Mouse (Mus musculus) MEL-GATA-1-ER (cell line): Measurements from ENCODE around the gene Tbkbp1.

Experiments used
- DNase-seq: peaks from one replicate; pipeline ENCODE4 v3.0.0-alpha.2; 2012; ENCODE audit warnings: low read depth; ENCODE audit errors: extremely low read depth

Tbkbp1 gene

DNA sequence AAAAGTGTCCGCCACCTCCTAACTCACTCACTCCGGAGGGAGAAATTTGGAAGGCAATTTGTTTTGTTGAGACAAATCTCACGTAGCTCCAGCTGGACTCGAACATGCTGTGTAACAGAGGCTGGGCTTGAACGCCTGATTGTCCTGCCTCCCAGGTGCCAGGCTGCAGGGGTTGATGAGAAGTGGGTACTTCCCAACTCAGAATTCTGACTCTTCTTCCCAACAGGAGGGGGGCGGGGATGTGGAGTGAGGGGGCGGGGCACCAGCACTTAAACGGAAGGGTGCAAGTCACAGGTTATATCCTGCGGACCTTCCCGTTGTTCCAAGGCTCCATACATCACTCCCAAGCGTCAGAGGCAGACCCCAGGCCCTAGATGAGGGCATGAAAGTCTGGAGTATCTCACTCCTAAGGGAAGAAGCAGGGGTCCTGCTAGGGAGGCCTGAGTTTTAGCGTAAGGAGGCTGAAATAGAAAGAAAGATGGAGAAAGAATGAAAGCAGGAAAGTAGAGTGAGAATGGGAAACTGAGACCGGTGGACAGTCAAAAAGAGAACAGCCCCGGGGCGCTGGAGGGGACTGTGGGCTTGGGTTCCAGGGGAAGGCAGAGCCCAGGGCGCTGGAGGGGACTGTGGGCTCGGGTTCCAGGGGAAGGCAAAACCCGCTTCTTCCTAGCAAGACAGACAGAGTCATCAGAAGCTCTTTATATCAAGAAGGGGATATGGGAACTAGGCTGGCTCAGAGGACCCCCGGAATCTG, 23.6 kb downstream of the Tbkbp1 start:
- DNase-seq, result no peak

DNA sequence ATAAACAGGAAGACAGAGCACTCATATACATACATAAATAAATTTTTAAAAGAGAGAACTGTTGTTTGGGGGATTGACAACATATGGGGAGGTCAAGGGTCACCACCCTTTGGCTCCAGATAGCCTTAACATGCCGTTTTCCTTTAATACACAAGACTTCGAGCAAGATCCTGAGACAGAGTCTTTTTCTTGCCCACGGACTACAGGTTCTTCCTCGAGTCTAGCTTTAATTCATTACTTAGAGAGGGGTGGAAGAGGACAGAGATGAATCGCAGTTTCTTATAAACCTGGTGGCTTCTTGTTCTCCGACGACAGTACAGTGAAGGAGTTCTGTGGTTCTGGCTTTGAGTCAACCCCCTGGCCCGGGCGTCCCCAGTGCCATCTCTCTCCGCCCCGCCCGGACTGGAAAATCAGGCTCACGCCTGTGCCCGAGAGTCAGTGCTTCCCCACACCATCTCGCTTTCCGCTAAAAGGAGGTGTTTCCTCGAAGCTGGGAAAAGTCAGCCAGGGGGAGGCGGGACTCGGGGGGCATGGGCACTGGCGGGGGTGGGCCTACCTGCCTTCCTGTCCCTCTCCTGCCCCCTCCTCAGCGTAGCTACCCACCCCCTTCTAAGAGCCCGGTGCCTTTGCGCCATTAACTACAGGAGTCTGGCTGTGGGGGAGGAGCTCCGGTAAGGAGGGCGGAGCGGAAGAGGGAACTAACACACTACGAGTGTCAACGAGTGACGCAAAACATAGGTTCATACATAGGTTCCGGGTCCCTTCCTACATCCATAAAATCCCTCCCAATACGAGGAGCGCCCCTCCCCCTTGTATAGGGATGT, 24.4 kb downstream of the Tbkbp1 start:
- DNase-seq, result peak; percentile 61

DNA sequence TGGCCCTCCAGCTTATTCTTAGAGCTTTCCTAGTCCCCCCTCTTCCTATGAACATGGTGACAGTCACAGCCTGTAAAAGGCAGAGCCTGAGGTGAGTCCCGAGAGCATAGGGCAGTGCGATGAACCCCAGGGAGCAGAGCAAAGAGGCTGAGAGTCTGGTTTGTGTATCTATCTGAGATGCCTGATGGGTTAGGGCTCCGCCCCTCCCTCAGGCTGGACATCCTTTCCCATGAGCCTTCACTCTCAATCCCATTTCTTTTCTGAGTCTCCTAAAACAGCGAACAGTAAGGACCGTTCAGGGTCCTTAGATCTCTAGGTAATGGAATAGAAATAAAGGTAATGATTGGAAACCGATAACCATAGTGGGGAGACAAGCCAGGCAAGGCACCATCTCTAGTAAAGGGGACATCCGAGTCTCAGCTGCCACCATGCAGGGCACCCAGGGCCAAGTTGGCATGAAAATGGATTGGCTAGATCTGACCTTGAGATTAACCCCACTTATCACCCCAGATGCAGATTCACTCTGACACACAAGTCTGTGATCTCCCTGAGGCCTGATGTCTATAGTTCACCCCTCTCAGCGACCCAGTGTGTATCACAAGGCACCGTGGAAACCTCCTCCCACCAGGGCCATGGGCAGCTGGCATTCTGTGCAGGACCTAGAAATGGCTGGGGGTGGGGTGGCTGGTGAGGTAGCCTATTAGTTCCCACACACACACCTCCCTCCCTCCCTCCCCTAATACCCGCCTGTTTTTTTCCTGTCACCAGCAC, 26.8 kb downstream of the Tbkbp1 start:
- no peak for DNase-seq

DNA sequence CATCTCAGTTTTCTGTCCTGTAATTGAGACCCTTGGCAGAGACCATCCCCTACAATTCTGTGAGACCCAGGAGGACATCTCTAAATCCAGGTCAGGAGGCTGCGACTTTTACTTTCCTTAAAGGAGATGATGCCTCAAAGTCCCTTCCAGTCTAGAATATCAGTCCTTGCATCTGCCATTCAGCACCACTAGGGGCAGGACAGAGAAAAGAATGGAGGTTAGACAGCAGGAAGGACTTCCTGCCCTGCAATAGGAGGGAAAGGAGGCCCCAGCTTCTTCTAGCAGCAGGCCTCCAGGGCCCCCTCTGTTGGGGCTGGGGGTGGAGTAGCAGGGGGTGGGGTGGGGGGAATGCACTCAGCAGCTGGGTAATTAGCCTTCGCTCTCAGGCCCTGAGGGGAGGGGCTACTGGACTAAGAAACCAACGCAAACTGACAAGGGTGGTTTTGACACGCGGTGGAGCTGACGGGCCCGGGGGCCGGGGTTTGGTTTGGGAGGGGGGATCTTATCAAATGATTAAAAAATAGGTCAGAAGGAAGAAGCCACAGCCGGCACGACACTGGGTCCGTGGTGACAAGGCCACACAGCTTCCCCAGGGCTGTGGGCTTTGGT, 27.9 kb downstream of the Tbkbp1 start:
- peak; percentile 39 for DNase-seq

DNA sequence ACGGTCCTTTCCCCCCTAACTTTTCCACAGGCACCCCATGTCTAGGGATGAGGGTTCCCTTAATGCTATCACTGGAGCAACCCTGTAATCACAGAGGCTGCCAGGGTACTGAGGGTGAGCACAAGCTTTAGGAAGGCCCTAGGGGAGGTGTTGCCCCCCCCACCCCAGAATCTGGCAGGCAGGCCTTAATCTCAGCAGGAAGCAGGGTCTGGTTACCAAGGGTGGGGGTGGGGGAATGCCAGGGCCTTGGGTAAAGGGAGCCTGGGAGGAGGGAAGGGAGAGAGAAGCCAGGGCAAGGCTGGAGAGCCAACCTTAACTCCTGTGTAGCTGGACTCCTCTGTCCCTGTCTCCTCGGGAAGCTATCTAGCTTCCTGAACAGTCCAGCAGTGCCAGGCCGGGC, 30.7 kb downstream of the Tbkbp1 start:
- no peak for DNase-seq

DNA sequence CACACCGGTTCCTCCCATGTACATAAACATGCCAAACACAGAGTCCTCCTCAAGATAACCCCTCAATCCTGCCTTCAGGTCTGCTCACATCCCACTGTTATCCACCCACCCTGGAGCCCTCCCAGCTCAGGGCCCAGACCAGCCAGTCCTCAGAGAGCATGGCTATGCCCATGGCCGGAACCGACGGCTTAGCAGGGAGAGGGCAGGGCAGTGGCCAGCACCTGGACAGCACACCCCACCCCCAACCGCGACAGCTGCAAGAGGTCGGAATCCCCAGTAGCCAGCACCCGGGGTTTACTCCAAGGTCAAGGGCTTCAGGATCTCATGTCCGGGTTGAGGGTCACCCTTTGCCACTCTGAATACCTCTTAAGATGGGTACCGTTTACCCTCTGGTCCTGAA, 31.1 kb downstream of the Tbkbp1 start:
- DNase-seq, result no peak

DNA sequence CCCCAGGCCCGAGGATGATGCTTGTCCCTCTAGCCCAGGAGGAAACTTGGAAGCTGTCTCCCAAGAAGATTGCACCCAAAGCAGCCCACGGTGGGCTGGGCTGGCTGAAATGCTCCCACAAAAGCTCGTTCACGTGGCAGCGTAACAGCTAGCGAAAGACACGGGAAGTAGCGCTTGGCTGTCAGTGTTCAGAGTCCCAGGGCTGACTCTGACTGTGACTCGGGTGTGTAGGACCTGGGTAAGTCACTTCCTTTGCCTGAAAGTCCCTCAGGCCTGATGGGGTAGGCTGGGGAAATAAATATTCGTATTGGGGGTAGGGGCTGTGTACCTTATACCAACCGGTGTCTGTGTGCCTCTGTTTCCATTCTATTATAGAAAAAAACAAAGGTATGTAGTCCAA, 35.5 kb downstream of the Tbkbp1 start:
- no peak for DNase-seq

DNA sequence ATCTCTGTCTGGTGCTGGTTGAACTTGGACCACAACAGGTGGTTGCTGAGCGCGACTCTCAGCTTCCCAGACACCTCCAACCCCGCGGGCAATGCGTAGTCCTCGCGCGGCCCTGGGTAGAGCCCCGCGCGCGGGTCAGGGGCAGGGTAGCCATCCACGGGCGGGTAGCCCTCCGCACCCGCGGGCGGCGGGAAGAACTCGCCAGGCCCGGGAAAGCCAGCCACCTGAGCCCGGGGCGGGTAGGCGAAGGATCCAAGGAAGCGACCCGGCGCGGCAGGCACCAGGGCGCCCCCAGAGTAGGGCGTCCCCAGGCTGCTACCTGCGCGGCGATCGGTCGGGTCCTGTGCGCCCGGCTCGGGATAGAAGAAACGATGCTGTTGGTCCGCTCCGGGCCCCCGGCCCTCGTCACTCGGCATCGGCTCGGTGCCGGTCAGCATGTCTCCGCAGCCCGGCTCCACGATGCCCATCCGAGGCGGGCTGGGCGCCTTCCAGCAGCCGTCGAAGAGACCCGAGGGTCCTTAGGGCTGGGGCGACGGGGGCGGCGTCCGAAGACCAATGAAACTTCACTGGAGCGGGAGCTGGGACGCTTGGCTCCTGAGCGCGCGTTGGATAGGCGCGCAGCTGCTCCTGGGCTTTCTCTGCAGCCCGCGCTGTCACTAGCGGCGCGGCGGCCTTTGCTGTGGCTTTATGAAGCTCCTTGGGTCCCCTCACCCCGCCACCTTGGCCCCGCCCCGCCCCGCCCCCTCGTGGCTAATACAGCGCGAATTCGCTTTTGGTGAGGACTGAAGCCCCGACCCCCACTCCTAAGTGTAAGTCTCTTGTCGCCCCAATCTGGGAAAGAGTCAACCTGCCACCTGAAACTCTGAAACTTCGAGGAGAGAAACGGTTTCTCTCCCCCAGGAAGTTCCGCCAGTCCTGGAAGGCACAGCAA, 36.4 kb downstream of the Tbkbp1 start, which contains the start of gene Tbx21:
TSS of gene Tbx21 (minus strand) at position 661 of the 931 bp plus-strand sequence.
- no peak for DNase-seq

DNA sequence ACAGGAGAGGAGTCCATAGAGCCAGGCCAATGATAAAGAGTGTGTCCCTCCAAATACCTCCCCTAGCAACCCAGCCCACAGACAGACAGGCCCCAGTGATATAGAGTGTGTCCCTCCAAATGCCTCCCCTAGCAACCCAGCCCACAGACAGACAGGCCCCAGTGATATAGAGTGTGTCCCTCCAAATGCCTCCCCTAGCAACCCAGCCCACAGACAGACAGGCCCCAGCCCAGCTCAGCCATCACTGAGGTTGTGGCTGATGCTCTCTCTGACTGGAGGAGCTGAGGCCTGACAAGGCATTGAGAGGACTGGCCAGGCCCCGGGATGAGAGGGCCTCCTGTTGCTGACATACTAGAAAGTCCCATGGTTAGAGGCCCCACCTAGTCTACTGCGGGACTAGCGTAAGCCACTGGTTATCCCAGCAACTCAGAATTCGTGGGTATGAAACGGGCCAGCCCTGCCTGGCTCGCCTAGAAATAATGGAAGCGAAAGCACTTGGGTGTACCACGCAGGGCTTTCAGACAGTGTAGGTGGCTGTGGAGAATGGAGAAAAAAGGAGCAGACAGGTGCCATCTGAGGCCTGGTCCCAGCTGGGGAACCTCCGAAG, 38.7 kb downstream of the Tbkbp1 start:
- DNase-seq, result no peak

DNA sequence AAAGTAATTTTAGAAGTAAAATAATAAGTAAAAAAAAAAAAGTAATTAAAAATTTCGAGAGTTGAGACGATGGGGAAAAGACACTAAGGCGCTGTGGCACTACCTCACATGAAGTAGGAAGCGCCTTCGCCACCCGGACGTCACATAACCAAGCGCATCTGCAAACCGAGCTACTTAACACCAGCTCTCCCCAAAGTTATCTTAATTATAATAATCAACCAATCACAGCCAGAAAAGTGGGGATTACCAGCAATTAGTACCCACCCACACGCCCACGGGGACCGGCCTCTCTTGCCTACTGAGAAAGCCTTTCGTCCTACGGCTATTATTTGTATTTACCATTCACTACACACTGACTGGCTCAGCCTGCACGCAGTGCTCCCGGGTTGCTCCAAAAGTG, 42.3 kb downstream of the Tbkbp1 start:
- no peak for DNase-seq

DNA sequence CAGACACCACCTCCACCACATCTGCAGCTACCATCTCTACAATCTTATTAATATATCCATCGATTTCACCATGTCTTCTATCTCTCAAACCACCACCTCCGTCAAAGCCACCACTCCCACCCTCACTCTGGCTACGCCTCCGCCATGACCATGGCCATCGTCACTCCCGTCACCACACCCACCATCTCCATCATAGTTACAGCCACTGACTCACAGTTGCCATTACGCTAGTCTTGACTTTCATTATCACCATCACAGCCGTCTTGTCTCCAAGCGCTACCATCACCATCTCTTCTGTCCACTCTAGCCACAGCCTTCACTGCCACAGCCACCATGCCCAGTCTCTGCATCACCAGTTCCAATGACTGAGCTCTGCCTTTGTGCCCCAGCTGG, 47.2 kb downstream of the Tbkbp1 start:
- no peak for DNase-seq

DNA sequence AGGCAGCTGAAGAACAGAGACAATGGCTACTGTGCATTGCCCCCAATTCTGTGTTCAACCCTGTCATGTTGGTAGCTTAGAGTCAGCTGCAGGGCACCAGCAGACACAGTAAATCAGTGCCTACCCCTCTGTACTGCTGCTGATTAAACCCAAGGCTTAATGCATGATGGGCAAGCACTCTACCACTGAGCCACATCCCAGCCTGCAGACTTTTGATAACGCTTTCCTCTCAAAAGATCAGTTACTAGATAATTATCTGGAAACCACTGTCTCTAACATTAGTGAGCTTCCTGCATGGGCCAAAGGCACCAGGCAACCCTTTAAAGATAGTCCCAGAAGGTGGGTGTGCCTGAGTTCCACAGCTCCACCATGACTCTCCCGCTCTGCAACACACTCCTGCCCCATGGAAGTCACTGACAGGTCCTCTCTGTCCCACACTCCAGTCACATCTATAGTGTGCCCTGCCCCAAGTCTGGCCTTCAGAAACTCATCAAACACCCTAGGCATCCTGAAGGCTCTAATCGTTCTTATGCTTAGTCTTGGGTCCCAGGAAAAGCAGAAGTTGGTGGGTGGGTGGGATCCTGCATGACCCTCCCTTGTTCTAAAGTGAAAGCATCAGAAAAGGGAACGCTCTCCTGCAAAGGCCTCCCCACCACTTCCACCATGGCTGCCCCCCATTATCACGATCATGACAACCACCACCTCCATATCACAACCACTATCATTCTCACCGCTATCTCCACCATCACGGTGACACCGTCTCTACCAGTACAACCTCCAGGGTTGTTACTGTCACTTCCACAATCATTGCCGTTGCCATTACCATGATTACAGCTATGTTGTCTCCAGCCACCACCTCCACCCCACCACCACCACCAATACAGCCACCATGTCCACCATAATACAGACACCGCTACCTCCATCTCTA, 47.9 kb downstream of the Tbkbp1 start:
- peak; percentile 40 for DNase-seq

DNA sequence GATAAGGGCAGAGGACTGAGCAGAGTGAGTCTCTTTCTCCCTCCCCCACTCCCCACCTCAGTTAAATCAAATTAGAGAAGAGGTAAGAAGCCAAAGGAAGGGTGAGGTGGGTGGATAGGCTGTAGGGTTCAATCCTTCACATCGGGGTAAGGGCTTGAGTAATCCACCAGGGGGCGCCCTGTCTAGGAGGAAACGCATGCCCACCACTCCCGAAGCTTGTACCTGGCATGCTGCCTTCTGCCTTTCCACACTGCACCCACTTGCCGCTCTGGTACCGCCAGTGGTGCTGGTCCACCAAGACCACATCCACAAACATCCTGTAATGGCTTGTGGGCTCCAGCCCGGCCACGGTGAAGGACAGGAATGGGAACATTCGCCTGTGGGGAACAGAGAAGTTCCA, 49.6 kb downstream of the Tbkbp1 start:
- DNase-seq, result peak; percentile 21

DNA sequence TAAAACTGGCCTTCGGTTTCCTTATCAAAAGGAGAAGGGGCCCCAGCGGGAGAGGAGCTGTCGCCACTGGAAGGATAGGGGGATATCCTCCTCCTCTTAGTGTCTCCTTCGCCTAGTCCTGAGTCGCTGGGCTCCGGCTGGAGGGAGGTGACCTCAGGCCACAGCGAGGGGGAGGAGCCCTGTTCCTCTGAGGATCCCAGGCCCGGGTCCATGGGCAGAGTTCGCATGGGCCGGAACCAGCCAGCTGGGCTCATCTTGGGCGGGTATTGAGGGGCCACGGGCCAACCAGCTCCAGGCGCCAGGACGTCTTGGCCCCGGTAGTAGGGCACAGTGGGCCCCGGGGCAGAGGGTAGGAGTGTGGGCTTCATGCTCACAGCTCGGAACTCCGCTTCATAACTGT, 52.5 kb downstream of the Tbkbp1 start:
- DNase-seq, result no peak

DNA sequence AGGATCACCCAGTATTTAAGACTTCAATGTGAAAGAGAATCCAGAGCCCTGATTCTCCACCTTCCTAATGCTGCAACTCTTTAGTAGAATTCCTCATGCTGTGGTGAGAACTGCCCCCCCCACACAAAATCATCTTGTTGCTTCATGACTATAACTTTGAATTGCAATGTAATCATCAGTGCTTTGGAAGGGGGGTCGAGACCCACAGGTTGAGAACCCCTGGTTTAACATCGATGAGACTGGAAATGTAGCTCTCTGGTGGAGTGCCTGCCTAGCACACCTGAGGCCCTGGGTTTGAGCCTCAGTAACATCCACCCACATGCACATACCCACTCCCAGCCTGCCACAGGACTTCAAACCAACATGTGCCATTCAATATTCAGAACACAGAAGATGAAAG, 56.7 kb downstream of the Tbkbp1 start:
- no peak for DNase-seq

DNA sequence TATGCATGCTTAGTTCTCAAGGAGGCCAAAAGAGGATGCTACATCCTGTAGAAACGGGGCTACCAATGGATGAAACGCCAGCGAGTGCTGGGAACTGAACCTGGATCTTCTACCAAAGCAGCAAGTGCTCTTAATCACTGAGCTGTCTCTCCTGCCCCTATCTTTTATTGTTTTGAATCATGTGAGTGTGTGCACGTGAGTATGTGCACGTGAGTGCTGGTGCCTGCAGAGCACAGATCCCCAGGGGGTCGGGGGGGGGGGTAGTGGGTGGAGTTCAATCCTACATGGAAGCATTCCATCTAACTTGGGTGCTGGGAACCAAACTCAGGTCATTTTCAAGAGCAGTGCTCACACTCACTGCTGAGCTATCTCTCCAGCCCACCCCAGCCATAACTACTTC, 64.9 kb downstream of the Tbkbp1 start:
- DNase-seq, result no peak
